Mouse (Mus musculus): ENCODE measurements around the gene Dohh.

- TF ChIP-seq CTCF (IDR thresholded peaks at IDR 0.05; ENCODE audit: control insufficient read depth, insufficient read depth, low read length) (no peak), POLR2A (IDR thresholded peaks at IDR 0.05; ENCODE audit: borderline replicate concordance, control insufficient read depth, low read depth, low read length) (no peak)
Measured at GRCm38 (mm10) chr10:81421041-81421796, 37.0 kb downstream of the Dohh start.

Data from bone marrow, adult 2 months (tissue).